Mouse (Mus musculus) MEL (cell line): Measurements from ENCODE around the gene Ecpas. TPM values are rescaled to one million over a fixed set of nuclear protein-coding genes. Genes with fewer than 3 reads are reported as not detected.
A peak's percentile ranks its signal among the peaks of the same experiment; 100 is the strongest.

Experiments used
- DNase-seq: peaks from one replicate; pipeline ENCODE4 v3.0.0; 2011; ENCODE audit warnings: low read depth, low spot score
- H3K27ac ChIP-seq: 2 replicates; pipeline ENCODE4 v1.5.1; 2012; ENCODE audit warnings: low read depth, mild to moderate bottlenecking, control low read depth, low read length, moderate library complexity; ENCODE audit not compliant: control insufficient read depth
- H3K27me3 ChIP-seq, 2 experiments: fragments of 150-350 bp in 1 of 2; sonication (generic) in 1 of 2; 2 replicates each; pipeline ENCODE4 v1.6.1; 2012; ENCODE audit warnings: low read length in 2 of 2, mild to moderate bottlenecking in 2 of 2, improper control_type of control experiment in 1 of 2, moderate library complexity in 1 of 2; ENCODE audit not compliant: insufficient read depth in 2 of 2, control insufficient read depth in 1 of 2
- H3K36me3 ChIP-seq, 2 experiments: 2 replicates each; pipeline ENCODE4 v1.6.1; 2012 to 2014; ENCODE audit warnings: low read length in 2 of 2, improper control_type of control experiment in 1 of 2, inconsistent platforms in 1 of 2, mild to moderate bottlenecking in 1 of 2; ENCODE audit not compliant: insufficient read depth in 2 of 2, control insufficient read depth in 1 of 2
- H3K4me1 ChIP-seq, 2 experiments: fragments of 150-350 bp in 1 of 2; sonication (generic) in 1 of 2; 2 replicates each; pipeline ENCODE4 v1.6.1; 2012; ENCODE audit warnings: low read length in 2 of 2, improper control_type of control experiment in 1 of 2, mild to moderate bottlenecking in 1 of 2; ENCODE audit not compliant: insufficient read depth in 2 of 2, control insufficient read depth in 1 of 2
- H3K4me3 ChIP-seq, 2 experiments: fragments of 150-350 bp in 1 of 2; sonication (generic) in 1 of 2; 2 replicates each; pipeline ENCODE4 v1.5.1; 2012; ENCODE audit warnings: low read depth in 2 of 2, low read length in 2 of 2, mild to moderate bottlenecking in 2 of 2, moderate library complexity in 2 of 2, control low read depth in 1 of 2, improper control_type of control experiment in 1 of 2; ENCODE audit not compliant: control insufficient read depth in 1 of 2, insufficient read depth in 1 of 2
- H3K79me2 ChIP-seq: 2 replicates; pipeline ENCODE4 v1.6.1; 2012; ENCODE audit warnings: mild to moderate bottlenecking, low read length, moderate library complexity; ENCODE audit not compliant: control insufficient read depth, poor library complexity, insufficient read depth
- H3K9ac ChIP-seq: 2 replicates; pipeline ENCODE4 v1.6.1; 2012; ENCODE audit warnings: low read depth, mild to moderate bottlenecking, control low read depth, low read length, moderate library complexity; ENCODE audit not compliant: control insufficient read depth, poor library complexity, severe bottlenecking
- H3K9me3 ChIP-seq: fragments of 150-350 bp; sonication (generic); replicated peaks from 2 replicates; pipeline ENCODE4 v1.6.1; 2012; ENCODE audit warnings: mild to moderate bottlenecking, low read length, improper control_type of control experiment, moderate library complexity; ENCODE audit not compliant: insufficient read depth
- BHLHE40 ChIP-seq: IDR thresholded peaks from 2 replicates; pipeline ENCODE4 v1.6.1; 2012; ENCODE audit warnings: low read depth, mild to moderate bottlenecking, inconsistent platforms, low read length, improper control_type of control experiment, borderline replicate concordance
- CHD2 ChIP-seq: IDR thresholded peaks from 2 replicates; pipeline ENCODE4 v1.6.1; 2011; ENCODE audit warnings: low read length, improper control_type of control experiment
- CTCF ChIP-seq, 3 experiments: IDR thresholded peaks in 2 of 3; conservative IDR thresholded peaks in 1 of 3; 2 replicates each; pipeline ENCODE4 v1.5.1; 2011 to 2012; ENCODE audit warnings: low read length in 3 of 3, low read depth in 2 of 3, mild to moderate bottlenecking in 2 of 3, improper control_type of control experiment in 1 of 3, inconsistent platforms in 1 of 3, mixed read lengths in 1 of 3, moderate library complexity in 1 of 3; ENCODE audit not compliant: control insufficient read depth in 1 of 3, insufficient read depth in 1 of 3, poor library complexity in 1 of 3, severe bottlenecking in 1 of 3
- E2F4 ChIP-seq: IDR thresholded peaks from 2 replicates; pipeline ENCODE4 v1.6.1; 2011; ENCODE audit warnings: low read depth, low read length, improper control_type of control experiment, borderline replicate concordance
- ELF1 ChIP-seq: IDR thresholded peaks from 2 replicates; pipeline ENCODE4 v1.6.1; 2014; ENCODE audit warnings: low read depth, mild to moderate bottlenecking, inconsistent platforms, low read length, improper control_type of control experiment, moderate library complexity
- EP300 ChIP-seq, 2 experiments: IDR thresholded peaks; 2 replicates each; pipeline ENCODE4 v1.6.1; 2011; ENCODE audit warnings: improper control_type of control experiment in 2 of 2, low read length in 2 of 2, low read depth in 1 of 2, mild to moderate bottlenecking in 1 of 2
- ETS1 ChIP-seq: IDR thresholded peaks from 2 replicates; pipeline ENCODE4 v1.6.1; 2012; ENCODE audit warnings: low read depth, mild to moderate bottlenecking, inconsistent platforms, low read length, improper control_type of control experiment, moderate library complexity
- GABPA ChIP-seq: IDR thresholded peaks from 2 replicates; pipeline ENCODE4 v1.6.1; 2012; ENCODE audit warnings: low read depth, mild to moderate bottlenecking, inconsistent platforms, low read length, improper control_type of control experiment, moderate library complexity
- GATA1 ChIP-seq: IDR thresholded peaks from 2 replicates; pipeline ENCODE4 v1.6.1; 2011; ENCODE audit warnings: low read depth, low read length, improper control_type of control experiment
- KAT2A ChIP-seq: conservative IDR thresholded peaks from 2 replicates; pipeline ENCODE4 v1.6.1; 2012; ENCODE audit warnings: low read depth, low read length, improper control_type of control experiment, inconsistent platforms
- MAFK ChIP-seq: IDR thresholded peaks from 2 replicates; pipeline ENCODE4 v1.6.1; 2011; ENCODE audit warnings: low read depth, mild to moderate bottlenecking, low read length, improper control_type of control experiment, borderline replicate concordance
- MAX ChIP-seq: IDR thresholded peaks from 2 replicates; pipeline ENCODE4 v1.6.1; 2011; ENCODE audit warnings: low read length, improper control_type of control experiment
- MAZ ChIP-seq: IDR thresholded peaks from 2 replicates; pipeline ENCODE4 v1.6.1; 2012; ENCODE audit warnings: low read depth, mild to moderate bottlenecking, inconsistent platforms, low read length, improper control_type of control experiment
- MYB ChIP-seq: IDR thresholded peaks from 2 replicates; pipeline ENCODE4 v1.6.1; 2011; ENCODE audit warnings: mild to moderate bottlenecking, low read depth, low read length, improper control_type of control experiment
- MYC ChIP-seq: IDR thresholded peaks from 2 replicates; pipeline ENCODE4 v1.6.1; 2011; ENCODE audit warnings: low read depth, mild to moderate bottlenecking, low read length, improper control_type of control experiment, moderate library complexity
- POLR2A ChIP-seq, 2 experiments: IDR thresholded peaks; 2 replicates each; pipeline ENCODE4 v1.6.1; 2011 to 2012; ENCODE audit warnings: low read length in 2 of 2, mild to moderate bottlenecking in 2 of 2, control low read depth in 1 of 2, improper control_type of control experiment in 1 of 2, low read depth in 1 of 2, moderate library complexity in 1 of 2; ENCODE audit not compliant: control insufficient read depth in 1 of 2, insufficient read depth in 1 of 2, poor library complexity in 1 of 2
- POLR2AphosphoS2 ChIP-seq: IDR thresholded peaks from 2 replicates; pipeline ENCODE4 v1.6.1; 2011; ENCODE audit warnings: low read length, improper control_type of control experiment
- RCOR1 ChIP-seq: IDR thresholded peaks from 2 replicates; pipeline ENCODE4 v1.6.1; 2012; ENCODE audit warnings: low read depth, mild to moderate bottlenecking, inconsistent platforms, low read length, improper control_type of control experiment
- SIN3A ChIP-seq: IDR thresholded peaks from 2 replicates; pipeline ENCODE4 v1.6.1; 2012; ENCODE audit warnings: low read length, improper control_type of control experiment, inconsistent platforms
- SMC3 ChIP-seq: IDR thresholded peaks from 2 replicates; pipeline ENCODE4 v1.6.1; 2011; ENCODE audit warnings: low read depth, low read length, improper control_type of control experiment
- TCF12 ChIP-seq: IDR thresholded peaks from 2 replicates; pipeline ENCODE4 v1.6.1; 2014; ENCODE audit warnings: low read depth, mild to moderate bottlenecking, inconsistent platforms, low read length, improper control_type of control experiment, moderate library complexity
- ZC3H11A ChIP-seq: IDR thresholded peaks from 2 replicates; pipeline ENCODE4 v1.6.1; 2012; ENCODE audit warnings: low read depth, mild to moderate bottlenecking, inconsistent platforms, low read length, improper control_type of control experiment
- ZKSCAN1 ChIP-seq: IDR thresholded peaks from 2 replicates; pipeline ENCODE4 v1.6.1; 2012; ENCODE audit warnings: low read depth, mild to moderate bottlenecking, inconsistent platforms, low read length, improper control_type of control experiment, moderate library complexity
- ZMIZ1 ChIP-seq: IDR thresholded peaks from 2 replicates; pipeline ENCODE4 v1.6.1; 2012; ENCODE audit warnings: low read depth, mild to moderate bottlenecking, inconsistent platforms, low read length, improper control_type of control experiment, moderate library complexity
- ZNF384 ChIP-seq: IDR thresholded peaks from 2 replicates; pipeline ENCODE4 v1.6.1; 2012; ENCODE audit warnings: low read depth, mild to moderate bottlenecking, inconsistent platforms, low read length, improper control_type of control experiment
- polyA plus RNA-seq, 2 experiments: library from polyadenylated mRNA; stranded (reverse) in 1 of 2; unstranded in 1 of 2; fragments of >175 nt in 1 of 2; fragments of >200 nt in 1 of 2; gene quantifications; 2 replicates each; pipeline versions ENCODE4 v1.2.1 to v1.2.4; 2012; ENCODE audit warnings: low replicate concordance in 2 of 2, low read depth in 1 of 2; ENCODE audit not compliant: insufficient read length in 2 of 2, insufficient read depth in 1 of 2, missing spikeins in 1 of 2
- total RNA-seq: library from RNA; depleted of rRNA; stranded (reverse); fragments of 300-350 nt; gene quantifications from 2 replicates; pipeline ENCODE4 v1.2.3, GENCODE M21; 2012

Ecpas gene
- total and polyA plus RNA-seq, 3 experiments, result 37.8 to 161 (median 57.6) TPM

GRCm38 (mm10) chr4:58925664-58926063, 13.1 kb upstream of the Ecpas start:
- Histone ChIP-seq H3K4me3 (no peak overlapping the region), H3K9me3 (no peaks in the 10 kb centered on the region), H3K79me2 (no peaks in the 10 kb centered on the region), H3K27me3 (no peaks in the 10 kb centered on the region), H3K36me3 (peaks cover 0 to 2% of the 10 kb centered on the region in 2 experiments; a peak in 2 of 4 replicates), H3K4me1 (peaks cover 6 to 7% of the 10 kb centered on the region in 2 experiments), H3K27ac (no peak overlapping the region), H3K9ac (no peak overlapping the region)
- peak; percentile 49 for DNase-seq
- TF ChIP-seq MYC, result no peak

- TF ChIP-seq ZNF384 (no peak), EP300 (IDR thresholded peaks at IDR 0.05; ENCODE audit: low read depth in 1 of 2, low read length in 2 of 2) (peak in 1 of 2 experiments; percentile 23; a peak in 1 of 4 replicates), ZMIZ1 (no peak), CTCF (IDR thresholded peaks at IDR 0.05 in 2 of 3, conservative IDR thresholded peaks at IDR 0.05 in 1 of 3; ENCODE audit: control insufficient read depth in 1 of 3, insufficient read depth in 1 of 3, low read depth in 2 of 3, low read length in 3 of 3, poor library complexity in 1 of 3, severe bottlenecking in 1 of 3) (no peak), BHLHE40 (no peak)
- no peaks in the 10 kb centered on the region for H3K9me3 ChIP-seq
- H3K27ac ChIP-seq, result no peak overlapping the region
- H3K27me3 ChIP-seq, result no peaks in the 10 kb centered on the region
- no peak overlapping the region for H3K4me3 ChIP-seq
- peaks cover 6 to 7% of the 10 kb centered on the region in 2 experiments for H3K4me1 ChIP-seq
- peaks cover 0 to 2% of the 10 kb centered on the region in 2 experiments; a peak in 2 of 4 replicates for H3K36me3 ChIP-seq
- no peak overlapping the region for H3K9ac ChIP-seq
- peak; percentile 31 for DNase-seq
- H3K79me2 ChIP-seq, result no peaks in the 10 kb centered on the region
Measured at GRCm38 (mm10) chr4:58923933-58924332, 11.4 kb upstream of the Ecpas start.

GRCm38 (mm10) chr4:58915081-58915826, 2.7 kb upstream of the Ecpas start:
- Histone ChIP-seq H3K9me3 (no peaks in the 10 kb centered on the region), H3K27me3 (no peaks in the 10 kb centered on the region), H3K36me3 (peaks cover 0 to 19% of the 10 kb centered on the region in 2 experiments; a peak in 2 of 4 replicates), H3K79me2 (peaks cover 25% of the 10 kb centered on the region), H3K4me3 (no peak overlapping the region), H3K4me1 (peaks cover 9 to 25% of the 10 kb centered on the region in 2 experiments), H3K9ac (no peak overlapping the region), H3K27ac (no peak overlapping the region)
- peak; percentile 71 for DNase-seq
- TF ChIP-seq ZMIZ1, result no peak
- no peak for TF ChIP-seq E2F4
- no peak for TF ChIP-seq MYB
- TF ChIP-seq ZKSCAN1, result no peak
- TF ChIP-seq POLR2A (IDR thresholded peaks at IDR 0.05; ENCODE audit: control insufficient read depth in 1 of 2, insufficient read depth in 1 of 2, low read depth in 1 of 2, low read length in 2 of 2, poor library complexity in 1 of 2), result no peak
- peak; percentile 35; the same call in 1 of the 2 replicates for TF ChIP-seq ETS1
- no peak for TF ChIP-seq MAX
- no peak for TF ChIP-seq SIN3A
- no peak for TF ChIP-seq ZNF384
- TF ChIP-seq ELF1, result no peak
- peak; percentile 71; the same call in 1 of the 2 replicates for TF ChIP-seq MAFK
- no peak for TF ChIP-seq MAZ
- no peak for TF ChIP-seq SMC3
- peak; percentile 85 for TF ChIP-seq GABPA
- no peak for TF ChIP-seq KAT2A
- TF ChIP-seq TCF12, result no peak
- no peak for TF ChIP-seq RCOR1
- no peak for TF ChIP-seq MYC
- no peak for TF ChIP-seq ZC3H11A
- TF ChIP-seq POLR2AphosphoS2, result no peak
- no peak for TF ChIP-seq CHD2
- TF ChIP-seq GATA1, result peak; percentile 54
- peak in 1 of 2 experiments; percentile 23; a peak in 1 of 4 replicates for TF ChIP-seq EP300 (IDR thresholded peaks at IDR 0.05; ENCODE audit: low read depth in 1 of 2, low read length in 2 of 2)
